Mouse (Mus musculus) neural tube, embryonic 12.5 days (tissue): Measurements from ENCODE around the gene Gramd2. TPM values are rescaled to one million over a fixed set of nuclear protein-coding genes. Genes with fewer than 3 reads are reported as not detected.

Experiments used
- ATAC-seq: fragments of 200-750 bp; cut with Nextera tagmentation; 2 replicates; pipeline ENCODE4 v1.8.0; 2017; ENCODE audit warnings: low read depth, mild to moderate bottlenecking, moderate TSS enrichment, moderate library complexity; ENCODE audit not compliant: low FRiP score
- H3K27ac ChIP-seq: fragments of 300-500 bp; sonication (generic); 2 replicates; pipeline ENCODE4 v1.5.1; 2016
- H3K27me3 ChIP-seq: fragments of 300-500 bp; sonication (generic); replicated peaks from 2 replicates; pipeline ENCODE4 v1.6.1; 2016; ENCODE audit warnings: mild to moderate bottlenecking
- H3K36me3 ChIP-seq: fragments of 300-500 bp; sonication (generic); 2 replicates; pipeline ENCODE4 v1.6.1; 2016; ENCODE audit warnings: mild to moderate bottlenecking
- H3K4me1 ChIP-seq: fragments of 300-500 bp; sonication (generic); 2 replicates; pipeline ENCODE4 v1.6.1; 2016
- H3K4me2 ChIP-seq: fragments of 300-500 bp; sonication (generic); replicated peaks from 2 replicates; pipeline ENCODE4 v1.6.1; 2016; ENCODE audit warnings: mild to moderate bottlenecking
- H3K4me3 ChIP-seq: fragments of 300-500 bp; sonication (generic); 2 replicates; pipeline ENCODE4 v1.5.1; 2016
- H3K9ac ChIP-seq: fragments of 300-500 bp; sonication (generic); 2 replicates; pipeline ENCODE4 v1.6.1; 2016; ENCODE audit warnings: mild to moderate bottlenecking
- H3K9me3 ChIP-seq: fragments of 300-500 bp; sonication (generic); 2 replicates; pipeline ENCODE4 v1.6.1; 2016; ENCODE audit warnings: mild to moderate bottlenecking
- WGBS: fragments of 180-500 bp; shearing (Covaris S2); methylation state at CpG from one replicate; pipeline ENCODE4 v1.1.7; 2016; 5-methylcytosine and 5-hydroxymethylcytosine counted together
- polyA plus RNA-seq: library from polyadenylated mRNA; unstranded; fragments of >200 nt; fragmentation: Nextera tagmentation; extraction: Ambion mirVana; gene quantifications from 2 replicates; pipeline ENCODE4 v1.2.1, GENCODE M21; 2016

Gramd2 gene
- polyA plus RNA-seq, 1 experiment from 2014 or later, result 0.56 TPM

DNA sequence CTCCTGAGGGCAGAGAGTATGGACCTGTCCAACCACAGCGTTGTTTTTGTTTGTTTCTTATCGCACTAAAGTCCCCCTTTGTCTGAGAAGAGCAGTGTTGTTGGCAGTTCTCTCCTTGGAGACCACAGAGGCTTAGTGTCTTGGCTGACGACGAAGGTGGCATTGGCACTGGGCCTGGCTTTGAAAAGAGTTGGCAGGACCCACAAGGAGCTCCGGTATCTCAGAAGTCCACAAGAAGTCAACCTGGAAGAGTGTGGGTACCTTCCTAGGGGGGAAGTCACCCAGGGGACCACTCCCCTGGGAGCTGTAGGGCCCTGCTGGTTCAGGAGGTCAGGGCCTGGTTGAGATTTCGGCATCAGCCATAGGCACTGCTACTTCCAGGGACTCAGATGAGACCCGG, 21.1 kb downstream of the Gramd2 start:
- no peaks in the 10 kb centered on the region for H3K9me3 ChIP-seq
- H3K4me1 ChIP-seq, result no peaks in the 10 kb centered on the region
- H3K27me3 ChIP-seq, result no peaks in the 10 kb centered on the region
- no peak overlapping the region for H3K9ac ChIP-seq
- 91% methylated on average over 7 of the region's 7 CpGs for WGBS
- no peak overlapping the region for H3K27ac ChIP-seq
- ATAC-seq, result no peak
- H3K4me2 ChIP-seq, result no peak overlapping the region
- H3K36me3 ChIP-seq, result no peaks in the 10 kb centered on the region
- H3K4me3 ChIP-seq, result no peak overlapping the region

DNA sequence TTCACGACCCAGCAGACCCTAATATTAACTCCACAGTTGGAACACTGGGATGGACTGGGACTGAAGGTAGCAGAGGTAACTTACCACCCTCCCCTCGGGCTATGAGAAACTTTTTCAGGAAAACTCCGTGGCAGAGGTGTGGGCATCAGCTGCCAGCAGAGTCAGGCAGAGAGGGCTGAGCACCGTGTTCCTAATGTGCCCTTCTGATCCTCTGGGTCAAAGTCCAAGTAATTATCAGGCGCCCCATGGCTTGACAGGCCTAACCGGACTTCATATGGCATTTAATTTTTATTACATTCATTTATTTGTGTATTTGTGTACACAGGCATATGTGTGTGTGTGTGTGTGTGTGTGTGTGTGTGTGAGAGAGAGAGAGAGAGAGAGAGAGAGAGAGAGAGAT, 23.2 kb downstream of the Gramd2 start:
- H3K4me2 ChIP-seq, result no peak overlapping the region
- no peaks in the 10 kb centered on the region for H3K36me3 ChIP-seq
- no peak overlapping the region for H3K4me3 ChIP-seq
- ATAC-seq, result no peak
- no peaks in the 10 kb centered on the region for H3K4me1 ChIP-seq
- 81% methylated on average over 6 of the region's 6 CpGs for WGBS
- H3K9me3 ChIP-seq, result no peaks in the 10 kb centered on the region
- H3K9ac ChIP-seq, result no peak overlapping the region
- H3K27ac ChIP-seq, result no peak overlapping the region
- no peaks in the 10 kb centered on the region for H3K27me3 ChIP-seq

- Histone ChIP-seq H3K9ac (no peak overlapping the region), H3K27ac (no peak overlapping the region), H3K4me1 (no peaks in the 10 kb centered on the region), H3K27me3 (no peaks in the 10 kb centered on the region), H3K4me3 (no peak overlapping the region), H3K4me2 (no peak overlapping the region), H3K36me3 (no peaks in the 10 kb centered on the region), H3K9me3 (no peaks in the 10 kb centered on the region)
- ATAC-seq, result no peak
- WGBS, result 67% methylated on average over 10 of the region's 10 CpGs
Observed at GRCm38 (mm10) chr9:59706850-59707825, 27.2 kb downstream of the Gramd2 start.

- ATAC-seq, result no peak
- Histone ChIP-seq H3K9me3 (no peaks in the 10 kb centered on the region), H3K9ac (no peak overlapping the region), H3K27me3 (no peaks in the 10 kb centered on the region), H3K36me3 (no peaks in the 10 kb centered on the region), H3K4me2 (no peak overlapping the region), H3K4me3 (no peak overlapping the region), H3K27ac (no peak overlapping the region), H3K4me1 (0 out of 2 replicates have a peak, but pooled peaks cover 2% of the 10 kb centered on the region)
- 88% methylated on average over 3 of the region's 3 CpGs for WGBS
Observed at GRCm38 (mm10) chr9:59709225-59709624, 29.3 kb downstream of the Gramd2 start.

DNA sequence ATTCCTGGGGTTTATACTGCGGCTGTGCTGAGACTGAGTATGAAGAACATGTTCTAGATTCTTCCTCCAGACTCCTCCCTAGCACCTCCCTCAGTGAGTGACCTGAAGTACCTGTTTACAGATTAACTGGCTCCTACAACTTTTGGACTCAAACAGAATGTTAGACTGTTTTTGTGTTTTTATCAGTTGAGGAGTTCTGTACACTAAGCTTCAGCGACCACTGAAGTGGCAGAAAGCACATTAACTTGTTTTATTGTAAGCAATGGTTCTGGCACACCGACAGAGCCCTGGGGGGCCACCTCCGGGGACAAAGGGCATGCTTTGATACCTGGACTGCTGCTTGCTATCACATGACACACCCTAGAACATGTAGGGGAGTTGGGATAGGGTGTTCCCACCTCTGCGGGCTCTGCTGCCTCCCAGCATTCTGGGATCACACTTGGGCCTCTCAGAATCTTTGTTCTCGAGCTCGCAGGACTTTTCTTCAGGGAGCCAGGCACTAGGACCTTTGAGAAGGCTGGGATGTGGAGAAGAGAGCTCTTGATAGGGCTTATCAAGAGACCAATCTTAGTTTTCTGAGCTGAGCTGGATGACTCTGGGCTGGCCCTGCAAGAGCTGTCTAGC, 36.4 kb downstream of the Gramd2 start:
- Histone ChIP-seq H3K4me1 (0 out of 2 replicates have a peak, but pooled peaks cover 2% of the 10 kb centered on the region), H3K9me3 (no peaks in the 10 kb centered on the region), H3K27ac (no peak overlapping the region), H3K9ac (no peak overlapping the region), H3K4me2 (no peak overlapping the region), H3K4me3 (no peak overlapping the region), H3K27me3 (no peaks in the 10 kb centered on the region), H3K36me3 (no peaks in the 10 kb centered on the region)
- ATAC-seq, result no peak
- 79% methylated on average over 7 of the region's 7 CpGs for WGBS

DNA sequence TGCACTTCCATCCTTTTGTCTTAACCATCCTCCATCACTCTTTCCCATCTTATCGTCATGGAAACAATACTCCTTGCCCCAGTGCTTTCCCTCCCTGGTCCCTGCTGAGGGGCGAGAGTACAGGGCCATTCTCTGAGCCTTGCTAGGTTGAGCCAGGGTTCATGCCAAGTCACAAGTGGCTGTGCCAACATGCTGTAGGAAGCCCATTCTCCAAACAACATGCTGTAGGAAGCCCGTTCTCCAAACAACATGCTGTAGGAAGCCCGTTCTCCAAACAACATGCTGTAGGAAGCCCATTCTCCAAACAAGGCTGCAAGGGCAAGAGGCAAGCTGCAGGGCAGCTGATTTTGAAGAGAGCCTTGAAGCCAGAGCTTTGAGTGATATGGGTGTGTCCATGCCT, 38.3 kb downstream of the Gramd2 start:
- Histone ChIP-seq H3K9ac (no peak overlapping the region), H3K4me3 (no peak overlapping the region), H3K9me3 (no peaks in the 10 kb centered on the region), H3K27ac (no peak overlapping the region), H3K27me3 (no peaks in the 10 kb centered on the region), H3K4me1 (peaks cover 3% of the 10 kb centered on the region; the same call in 1 of the 2 replicates), H3K4me2 (no peak overlapping the region), H3K36me3 (no peaks in the 10 kb centered on the region)
- no peak for ATAC-seq
- WGBS, result 91% methylated on average over 4 of the region's 4 CpGs

GRCm38 (mm10) chr9:59721144-59721543, 41.2 kb downstream of the Gramd2 start:
- 87% methylated on average over 5 of the region's 5 CpGs for WGBS
- Histone ChIP-seq H3K36me3 (no peaks in the 10 kb centered on the region), H3K27ac (no peak overlapping the region), H3K9ac (no peak overlapping the region), H3K27me3 (no peaks in the 10 kb centered on the region), H3K9me3 (no peaks in the 10 kb centered on the region), H3K4me3 (no peak overlapping the region), H3K4me2 (no peak overlapping the region), H3K4me1 (peaks cover 10% of the 10 kb centered on the region; the same call in 1 of the 2 replicates)
- no peak for ATAC-seq

DNA sequence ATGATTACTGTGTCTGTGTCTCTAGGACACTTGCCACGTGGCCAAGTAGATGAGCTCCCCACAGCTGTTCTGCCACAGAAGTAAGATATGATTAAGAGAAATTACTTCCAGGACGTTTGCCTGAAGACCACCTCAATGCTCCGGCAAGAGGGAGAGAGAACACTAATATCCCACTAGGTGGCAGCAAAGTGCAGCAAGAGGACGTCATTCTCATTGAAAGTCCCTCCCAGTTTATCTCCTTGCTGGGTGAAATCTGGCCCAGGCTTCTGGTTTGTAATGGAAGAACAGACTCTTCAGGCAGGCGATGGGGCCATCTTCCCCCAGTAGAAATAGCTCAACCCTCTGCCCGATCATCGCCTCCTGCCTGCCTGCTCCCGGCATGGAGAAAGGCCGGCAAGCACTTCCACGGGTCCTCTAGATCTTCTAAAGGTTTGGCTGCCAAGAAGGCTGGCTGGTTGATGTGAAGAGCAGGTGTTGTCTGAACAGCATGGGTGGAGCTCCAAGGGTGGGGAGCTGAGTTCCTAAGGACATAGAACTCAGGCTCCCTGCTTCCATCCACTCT, 43.2 kb downstream of the Gramd2 start:
- Histone ChIP-seq H3K27me3 (no peaks in the 10 kb centered on the region), H3K4me1 (peaks cover 10% of the 10 kb centered on the region; the same call in 1 of the 2 replicates), H3K9me3 (no peaks in the 10 kb centered on the region), H3K9ac (no peak overlapping the region), H3K4me3 (no peak overlapping the region), H3K4me2 (peak overlapping the region; percentile 37), H3K36me3 (no peaks in the 10 kb centered on the region), H3K27ac (no peak overlapping the region)
- 0 out of 2 replicates have a peak, but pooled peaks have one; percentile 29 for ATAC-seq
- 24% methylated on average over 10 of the region's 10 CpGs for WGBS

GRCm38 (mm10) chr9:59723791-59724442, 44.0 kb downstream of the Gramd2 start:
- Histone ChIP-seq H3K4me3 (no peak overlapping the region), H3K36me3 (no peaks in the 10 kb centered on the region), H3K9ac (no peak overlapping the region), H3K27ac (no peak overlapping the region), H3K27me3 (no peaks in the 10 kb centered on the region), H3K4me1 (peaks cover 10% of the 10 kb centered on the region; the same call in 1 of the 2 replicates), H3K9me3 (no peaks in the 10 kb centered on the region), H3K4me2 (no peak overlapping the region)
- ATAC-seq, result 0 out of 2 replicates have a peak, but pooled peaks have one; percentile 17
- 73% methylated on average over 8 of the region's 8 CpGs for WGBS

GRCm38 (mm10) chr9:59725515-59725914, 45.6 kb downstream of the Gramd2 start:
- Histone ChIP-seq H3K4me2 (no peak overlapping the region), H3K27ac (no peak overlapping the region), H3K9me3 (no peaks in the 10 kb centered on the region), H3K36me3 (no peaks in the 10 kb centered on the region), H3K9ac (no peak overlapping the region), H3K4me3 (no peak overlapping the region), H3K27me3 (no peaks in the 10 kb centered on the region), H3K4me1 (peaks cover 10% of the 10 kb centered on the region; the same call in 1 of the 2 replicates)
- 82% methylated on average over 10 of the region's 10 CpGs for WGBS
- ATAC-seq, result no peak

DNA sequence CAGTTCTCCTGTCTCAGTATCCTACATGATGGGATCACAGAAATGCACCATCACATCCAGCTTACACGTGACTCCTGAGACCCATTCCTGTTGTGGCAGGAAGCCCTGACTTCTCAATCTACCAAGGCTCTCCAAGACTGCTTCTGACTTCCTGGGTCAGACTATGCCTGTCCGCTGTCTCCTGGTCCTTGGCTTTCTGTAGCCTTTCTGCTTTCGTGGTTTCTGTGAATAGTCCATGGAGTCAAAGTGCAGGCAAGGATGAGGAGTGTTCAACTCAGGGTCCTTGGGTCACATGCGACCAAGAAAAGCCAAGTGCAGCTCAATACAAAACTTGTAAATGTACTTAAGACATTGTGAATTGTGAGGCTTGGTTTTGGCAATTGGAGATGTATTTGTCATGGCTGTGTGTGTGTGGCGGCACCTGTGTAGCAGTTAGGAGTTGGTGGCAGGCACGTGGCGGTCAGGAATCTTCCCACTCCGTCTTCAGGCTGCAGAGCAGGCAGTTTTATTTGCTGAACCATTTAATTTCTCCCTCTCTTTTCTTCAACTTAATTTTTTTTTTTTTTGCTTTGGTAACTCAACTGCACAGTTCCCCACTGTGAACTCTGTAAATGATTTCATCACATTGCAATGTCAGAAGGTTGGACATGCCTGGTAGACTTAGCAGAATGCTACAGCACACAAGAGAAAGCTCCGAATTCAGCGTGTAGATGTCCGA, 47.8 kb downstream of the Gramd2 start:
- Histone ChIP-seq H3K27me3 (no peaks in the 10 kb centered on the region), H3K4me2 (no peak overlapping the region), H3K4me3 (no peak overlapping the region), H3K9ac (no peak overlapping the region), H3K27ac (no peak overlapping the region), H3K4me1 (peaks cover 10% of the 10 kb centered on the region; the same call in 1 of the 2 replicates), H3K9me3 (no peaks in the 10 kb centered on the region), H3K36me3 (no peaks in the 10 kb centered on the region)
- ATAC-seq, result no peak
- 86% methylated on average over 11 of the region's 11 CpGs for WGBS
